Comparison of ENCODE assay signal across 15 mouse cellular contexts in the genomic region with DNA sequence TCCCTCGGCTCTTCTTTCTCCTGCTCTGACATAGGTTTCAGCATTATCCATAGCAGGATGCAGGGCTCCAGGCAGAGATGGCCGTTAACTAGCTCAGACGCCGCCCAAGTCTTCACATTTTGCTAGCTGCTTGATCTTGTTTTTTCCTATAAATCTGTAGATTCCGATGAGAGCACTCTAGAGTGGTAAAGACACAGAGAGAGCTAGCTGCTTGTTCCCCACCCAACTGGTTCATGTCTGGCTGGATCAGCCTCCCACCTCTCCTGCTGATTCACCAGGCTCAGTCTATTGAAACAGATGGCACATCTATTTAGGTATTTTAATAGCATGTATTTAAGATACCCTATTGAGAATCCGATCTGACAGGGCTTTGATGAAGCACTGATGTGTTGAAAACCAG. TPM values are rescaled to one million over a fixed set of nuclear protein-coding genes. Genes with fewer than 3 reads are reported as not detected.
DNase-seq lines count a peak whose midpoint lies in the region; ATAC-seq lines count a peak whose summit lies in the region.
"Had no signal": no experiment of that assay in that cellular context is flagged by ENCODE, and none has a peak within 500 bp of the region (broad histone marks: within the 10 kb centered on the region; RNA-seq: fewer than 3 reads in every experiment).

No protein-coding gene starts in this region.

- no peak for DNase-seq in cerebellum, adult 11 months
- DNase-seq in right cerebral cortex, adult 2 months (ENCODE audit: low spot score in 2 of 2), result peak; percentile 56 to 58
- DNase-seq in right cerebral cortex, postnatal 14 days, result no peak
- DNase-seq in left cerebral cortex, adult 9 months (ENCODE audit: low spot score in 2 of 2), result peak; percentile 57 to 66
- DNase-seq in gastrocnemius, postnatal 4 days (ENCODE audit: low spot score in 2 of 2), result no peak
- DNase-seq in yolk sac, embryonic 10.5 days (ENCODE audit: low spot score), result no peak
- no peak for DNase-seq in spleen, postnatal 10 days (ENCODE audit: low spot score in 2 of 2)
- DNase-seq: adrenal gland, postnatal 14 days; forebrain, postnatal 0 days; gastrocnemius, postnatal 36 days; retina, postnatal 1 day had no signal

- ATAC-seq in cerebellum, adult (ENCODE audit: insufficient number of reproducible peaks, low FRiP score, low TSS enrichment), result peak; percentile 68
- ATAC-seq: forebrain, postnatal 0 days; inflammation-experienced regulatory T-cells, adult 6 months; midbrain, embryonic 15.5 days; Patski had no signal

RNA-seq across cellular contexts. Expression of a gene that starts 44.6 kb away (rescaled TPM):
- total RNA-seq in gastrocnemius, postnatal 4 days (2021), result 10 to 100 TPM; 12.2 to 13.2 TPM

RNA-seq across cellular contexts. Expression of a gene that starts 44.7 kb away (rescaled TPM):
- 10 to 100 TPM; 12.5 to 12.9 TPM for total RNA-seq in gastrocnemius, postnatal 4 days (2021)

Comparison
In these comparisons a context has a peak if more than half of its experiments do, and no peak if none do; other contexts are left out.
1. DNase-seq: peak in right cerebral cortex, adult 2 months (2 of 2) and left cerebral cortex, adult 9 months (2 of 2); none in cerebellum, adult 11 months (single experiment), right cerebral cortex, postnatal 14 days (single experiment), gastrocnemius, postnatal 4 days (0 of 2), yolk sac, embryonic 10.5 days (single experiment) and spleen, postnatal 10 days (0 of 2).